Comparison of ENCODE assay signal across 15 mouse cellular contexts in the genomic region with DNA sequence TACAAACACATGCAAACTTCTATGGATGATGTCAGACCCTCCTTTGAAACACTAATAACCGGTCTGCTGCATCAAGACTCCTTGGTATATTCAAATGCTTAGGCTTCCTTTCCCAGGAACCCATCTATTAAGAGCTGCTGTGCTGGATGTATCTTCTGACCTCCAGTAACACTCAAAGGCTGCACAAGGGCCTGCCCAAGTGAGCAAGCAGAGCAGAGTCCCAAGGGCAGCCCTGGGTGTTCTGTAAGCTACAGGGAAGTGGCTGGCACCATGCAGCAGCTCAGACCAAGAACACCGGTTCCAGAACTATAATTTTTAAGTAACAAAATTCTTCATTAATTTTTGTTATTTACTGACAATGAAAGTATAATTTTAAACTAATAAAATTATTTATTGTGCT.
"Had no signal": no experiment of that assay in that cellular context is flagged by ENCODE, and none has a peak within 500 bp of the region (broad histone marks: within the 10 kb centered on the region; RNA-seq: fewer than 3 reads in every experiment).

No protein-coding gene starts in this region.

- H3K4me3 ChIP-seq: left cerebral cortex, adult 2 months; limb, embryonic 10.5 days; liver, embryonic 15.5 days; midbrain, embryonic 13.5 days; myocyte had no signal

- H3K9me3 ChIP-seq: limb, embryonic 10.5 days; liver, embryonic 15.5 days; midbrain, embryonic 13.5 days had no signal

- DNase-seq: lung, adult 2 months; lung, postnatal 36 days; retina, postnatal 1 day; right cerebral cortex, postnatal 4 days; spleen, adult 18-20 months; thymus, adult 18-20 months; thymus, postnatal 14 days had no signal

- H3K9ac ChIP-seq: liver, embryonic 15.5 days; midbrain, embryonic 13.5 days had no signal

- H3K4me1 ChIP-seq: limb, embryonic 10.5 days; liver, embryonic 15.5 days had no signal

- H3K4me2 ChIP-seq: liver, embryonic 11.5 days; liver, embryonic 15.5 days; midbrain, embryonic 13.5 days had no signal

- ATAC-seq: inflammation-experienced regulatory T-cells, adult 6 months; lung, postnatal 0 days; midbrain, embryonic 13.5 days had no signal

- H3K27ac ChIP-seq: left cerebral cortex, adult 2 months; limb, embryonic 10.5 days; liver, embryonic 15.5 days; midbrain, embryonic 13.5 days had no signal

- H3K27me3 ChIP-seq: liver, embryonic 15.5 days; midbrain, embryonic 13.5 days had no signal

- H3K36me3 ChIP-seq: limb, embryonic 10.5 days; liver, embryonic 15.5 days; midbrain, embryonic 13.5 days had no signal
